Mouse (Mus musculus) layer of hippocampus, postnatal 25 days (tissue): ENCODE measurements at regions not wholly inside any gene's neighbourhood (a gene's known extent, or its start where the extent isn't known, plus 50 kb on each side); places are given as distances from the start of the nearest gene placed in this dataset.

ENCODE experiments used
- DNase-seq, 2 experiments: peaks; one replicate each; pipeline ENCODE4 v3.0.0; 2022; ENCODE audit warnings: mixed read lengths in 2 of 2, low spot score in 1 of 2; ENCODE audit errors: extremely low spot score in 1 of 2

- DNase-seq = peak in 1 of 2 experiments; percentile 4
Measured at GRCm38 (mm10) chr6:89242371-89243288, 119.8 kb downstream of the Plxna1 start.

GRCm38 (mm10) chr6:89245506-89245905 lies 116.9 kb downstream of the Plxna1 start:
- DNase-seq = peak; percentile 1 to 4

- DNase-seq = peak in 1 of 2 experiments; percentile 2
Measured at GRCm38 (mm10) chr6:89246261-89246660, 116.2 kb downstream of the Plxna1 start.

DNA sequence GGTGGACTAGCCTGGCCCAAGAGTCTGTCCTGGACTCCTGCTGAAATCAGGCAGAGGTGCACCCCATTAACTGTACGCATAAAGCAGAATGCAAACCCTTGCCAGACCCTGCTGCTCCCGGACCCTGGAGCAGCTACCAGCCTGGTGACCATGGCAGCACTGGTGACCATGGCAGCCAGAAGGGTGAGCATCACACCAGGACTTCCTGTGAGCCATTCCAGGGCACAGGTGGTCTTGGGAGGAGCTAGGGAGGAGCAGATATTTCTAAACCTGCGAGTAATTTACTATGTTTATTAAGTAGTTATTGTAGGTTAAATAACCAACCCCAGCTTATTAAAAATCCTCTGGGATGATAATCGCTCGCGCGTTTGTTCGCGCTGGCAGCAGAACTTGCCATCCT lies 113.8 kb downstream of the Plxna1 start:
- no peak for DNase-seq

GRCm38 (mm10) chr6:89249303-89249702 lies 113.1 kb downstream of the Plxna1 start:
- DNase-seq = no peak

- no peak for DNase-seq
Measured at GRCm38 (mm10) chr6:89251641-89252040, 110.8 kb downstream of the Plxna1 start.

DNA sequence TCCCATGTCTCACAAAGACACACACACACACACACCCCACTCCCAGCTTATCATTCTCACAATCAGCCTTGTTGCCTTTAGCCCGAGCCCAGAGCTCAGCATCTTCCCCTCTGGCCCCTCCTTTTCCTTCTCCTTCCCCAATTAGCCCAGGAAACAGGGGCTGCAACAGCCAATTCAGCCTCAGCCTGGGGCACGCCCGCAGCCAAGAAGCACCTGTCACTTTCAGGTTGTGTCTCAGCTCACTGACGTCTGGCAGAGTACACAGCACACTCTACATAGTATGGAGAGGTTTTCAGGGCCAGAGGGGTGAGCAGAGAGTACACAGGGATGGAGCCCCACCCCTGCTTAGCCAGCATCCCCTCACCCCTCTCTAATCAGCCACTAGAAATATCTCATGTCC lies 106.4 kb downstream of the Plxna1 start:
- no peak for DNase-seq

DNA sequence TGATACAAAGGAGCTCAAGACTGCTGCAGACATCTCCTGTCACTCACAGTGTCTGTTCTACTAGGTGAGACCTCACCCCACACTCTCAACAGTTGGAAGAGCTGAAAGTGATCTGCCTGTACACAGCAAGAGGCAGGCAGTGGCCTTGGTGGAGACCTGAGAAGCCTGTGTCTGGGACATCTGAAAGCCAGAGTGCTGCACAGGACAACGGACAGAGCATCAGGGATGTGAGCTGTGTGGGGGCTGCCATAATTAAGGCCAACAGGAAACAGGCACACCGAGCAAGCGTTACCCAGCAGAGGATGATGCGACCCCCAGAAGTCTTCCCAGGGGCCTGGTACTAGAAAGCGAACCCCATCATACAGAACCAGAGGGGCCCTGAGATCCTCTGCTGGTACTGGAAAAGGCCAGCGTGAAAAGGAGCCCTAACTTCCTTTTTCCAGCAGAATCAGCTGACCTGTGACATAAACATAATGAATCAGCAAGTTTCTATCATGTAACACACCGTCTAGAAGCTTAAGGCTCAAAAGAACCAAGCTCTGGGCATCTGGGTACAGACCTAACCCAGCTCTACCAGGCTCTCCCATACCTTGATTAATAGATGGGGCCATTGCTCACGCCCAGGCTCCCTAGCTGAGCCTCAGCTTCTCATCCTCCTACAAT lies 105.7 kb downstream of the Plxna1 start:
- DNase-seq = no peak

- no peak for DNase-seq
Measured at GRCm38 (mm10) chr6:89257416-89257815, 105.0 kb downstream of the Plxna1 start.

DNA sequence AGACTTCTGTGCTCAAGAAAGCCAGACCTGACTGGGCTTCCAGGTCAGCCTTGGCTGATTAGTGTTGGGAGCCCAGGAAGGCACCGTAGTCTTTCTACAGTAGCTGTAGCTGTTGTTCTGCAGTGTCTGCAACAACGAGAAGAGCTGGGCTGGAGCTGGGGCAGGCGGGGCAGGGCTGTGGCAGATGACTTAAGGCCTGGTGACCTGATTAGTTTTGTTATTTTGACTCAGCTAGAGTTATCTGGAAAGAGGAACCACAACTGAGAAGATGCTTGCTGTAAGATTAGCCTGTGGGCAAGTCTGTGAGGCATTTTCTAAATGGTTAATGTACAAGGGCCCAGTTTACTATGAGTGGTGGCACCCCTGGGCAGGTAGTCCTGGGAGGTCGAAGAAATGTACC lies 104.3 kb downstream of the Plxna1 start:
- DNase-seq = no peak

GRCm38 (mm10) chr6:89259406-89259994 lies 102.9 kb downstream of the Plxna1 start:
- no peak for DNase-seq

DNA sequence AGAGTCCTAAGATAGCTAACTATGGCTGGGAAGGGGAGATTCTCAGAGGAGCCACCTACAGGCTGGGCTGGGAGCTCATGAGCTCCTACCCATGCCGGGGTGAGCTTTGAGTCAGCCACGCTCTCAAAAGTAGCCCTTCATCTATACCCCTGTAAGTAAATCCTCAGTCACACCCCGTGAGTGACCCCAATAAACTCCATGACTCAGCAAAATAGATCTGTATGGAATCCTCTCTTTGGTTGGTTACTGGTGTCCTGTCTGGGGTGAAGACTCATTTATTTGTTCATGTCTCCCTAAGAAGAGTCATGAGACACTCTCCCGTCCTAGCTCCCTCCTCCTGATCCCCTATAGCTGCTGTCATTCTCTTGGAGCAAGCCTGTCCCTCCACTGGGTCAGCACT lies 99.5 kb downstream of the Plxna1 start:
- no peak for DNase-seq

- DNase-seq = no peak
Measured at GRCm38 (mm10) chr6:89265296-89265695, 97.1 kb downstream of the Plxna1 start.
